Mouse (Mus musculus) frontal cortex, postnatal 36 days (tissue): ENCODE data around the gene Abcb10.
"Not testable (repeated sequence)": the region's sequence is repeated elsewhere in the genome, so short reads cannot be mapped to it uniquely, and the experiment has no call there.

Experiments
- DNase-seq, 2 experiments: peaks; one replicate each; pipeline ENCODE4 v3.0.0; 2022; ENCODE audit warnings: low spot score in 2 of 2

Abcb10 gene

DNA sequence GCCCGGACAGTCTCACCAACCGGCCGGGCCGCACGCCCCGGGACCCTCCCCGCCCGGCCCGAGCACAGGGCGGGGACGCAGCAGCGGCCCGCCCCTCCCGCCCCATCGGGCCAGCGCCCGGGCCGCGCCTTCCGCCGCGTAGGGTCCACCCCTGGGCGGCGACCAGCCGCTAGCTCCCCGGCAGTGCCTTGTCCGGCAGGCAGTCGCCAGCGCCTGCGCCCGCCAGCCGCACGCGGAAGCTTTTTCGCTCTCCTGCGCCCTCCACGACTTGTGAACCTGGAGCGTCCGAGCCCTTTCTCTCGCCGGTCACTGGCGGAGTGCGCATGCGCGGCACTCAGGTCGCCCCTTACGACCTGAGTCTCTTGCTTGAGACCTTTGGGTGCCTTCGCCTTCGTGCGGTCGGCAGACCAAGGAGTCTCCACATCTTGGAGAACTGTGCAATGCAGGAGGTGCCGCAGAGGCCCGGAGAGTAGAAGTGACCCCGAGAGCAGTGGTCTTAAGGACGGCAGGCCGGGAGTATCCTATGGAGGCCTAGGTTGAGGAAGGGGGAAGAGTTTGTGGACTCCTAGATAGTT, at the start of gene Abcb10:
Abcb10 (minus strand) TSS at position 297 of the 575 bp plus-strand sequence.
- peak; percentile 78 for DNase-seq

DNA sequence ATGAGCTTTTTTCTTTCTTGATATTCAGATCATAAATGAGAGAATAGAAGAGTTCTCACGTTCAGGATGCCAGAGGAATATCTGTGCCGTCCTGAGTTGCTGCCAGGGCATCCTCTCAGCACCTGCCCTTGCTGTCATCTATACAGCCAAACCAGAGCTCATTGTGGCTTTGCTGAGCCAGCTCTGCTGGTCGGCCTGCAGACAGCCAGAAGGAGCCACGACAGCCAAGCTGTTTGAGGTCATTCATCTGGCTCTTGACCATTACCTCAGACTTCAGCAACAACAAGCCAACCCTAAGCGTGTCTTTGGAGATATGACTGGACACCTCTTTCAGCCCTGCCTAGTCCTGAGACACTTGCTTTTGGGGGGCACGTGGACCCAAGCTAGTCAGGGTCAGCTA, 44.9 kb upstream of the Abcb10 start:
- no peak for DNase-seq

DNA sequence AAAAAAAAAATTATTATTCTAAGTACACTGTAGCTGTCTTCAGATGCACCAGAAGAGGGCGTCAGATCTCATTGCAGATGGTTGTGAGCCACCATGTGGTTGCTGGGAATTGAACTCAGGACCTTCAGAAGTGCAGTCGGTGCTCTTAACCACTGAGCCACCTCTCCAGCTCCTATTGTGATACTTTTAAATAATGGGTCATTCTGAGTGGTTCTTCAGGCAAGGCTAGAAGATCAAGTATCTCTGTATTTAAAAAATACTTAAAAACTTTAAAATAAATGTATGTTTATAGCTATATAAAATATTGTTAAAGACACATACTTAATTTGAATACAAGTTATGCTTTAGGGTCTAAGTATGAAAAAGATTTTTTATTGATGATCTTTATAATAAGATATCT, 43.3 kb upstream of the Abcb10 start:
- not testable (repeated sequence) for DNase-seq

GRCm38 (mm10) chr8:124021237-124022227, 38.6 kb upstream of the Abcb10 start, which contains the start of the genes Taf5l and Urb2:
Gene Taf5l (minus strand): TSS chr8:124021397.
Gene Urb2 (plus strand): TSS chr8:124021508.
- DNase-seq: peak; percentile 91 to 93

GRCm38 (mm10) chr8:124020439-124021236, 37.7 kb upstream of the Abcb10 start:
- peak; percentile 25 for DNase-seq

DNA sequence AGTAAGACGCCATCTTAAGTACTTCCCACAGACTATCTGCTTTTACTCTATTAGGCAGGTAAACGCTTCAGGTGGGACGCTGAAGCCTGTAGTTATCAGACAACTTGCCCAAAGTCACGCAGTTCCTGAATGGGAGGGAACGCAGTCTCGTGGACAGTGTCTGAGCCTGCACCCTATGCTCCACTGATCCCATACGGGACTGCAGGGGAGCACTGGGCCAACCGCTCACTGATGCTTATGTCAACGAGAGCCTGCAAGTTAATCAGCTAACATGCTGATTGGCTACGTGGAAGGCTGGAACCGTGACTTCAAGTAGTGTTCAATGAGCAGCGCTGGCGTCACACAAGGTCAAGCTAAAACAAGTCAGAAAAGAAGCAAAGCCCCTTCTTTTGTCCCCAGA, 36.9 kb upstream of the Abcb10 start:
- DNase-seq: no peak

DNA sequence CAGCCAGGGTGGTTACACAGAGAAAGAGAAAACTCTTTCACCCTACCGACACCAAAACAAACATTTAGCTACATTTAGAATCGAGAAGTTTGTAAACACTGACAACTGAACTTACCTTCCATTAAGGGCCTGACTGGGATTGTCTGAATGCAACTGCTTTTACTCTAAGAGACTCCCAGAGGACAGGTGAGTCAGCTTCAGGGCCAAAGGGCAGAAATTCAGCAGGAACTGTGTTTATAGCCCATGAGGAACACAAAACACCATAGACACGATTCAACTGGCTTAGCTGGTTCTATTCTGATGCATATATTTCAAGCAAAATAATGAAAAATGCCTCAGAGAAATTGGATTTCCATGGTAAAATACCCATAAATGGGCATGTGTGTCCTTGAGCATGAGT, 31.8 kb upstream of the Abcb10 start:
- no peak for DNase-seq

- not testable (repeated sequence) for DNase-seq
Observed at GRCm38 (mm10) chr8:124014299-124014698, 31.4 kb upstream of the Abcb10 start.

GRCm38 (mm10) chr8:124011989-124012586, 29.2 kb upstream of the Abcb10 start:
- DNase-seq: no peak

GRCm38 (mm10) chr8:124011580-124011979, 28.7 kb upstream of the Abcb10 start:
- no peak for DNase-seq

DNA sequence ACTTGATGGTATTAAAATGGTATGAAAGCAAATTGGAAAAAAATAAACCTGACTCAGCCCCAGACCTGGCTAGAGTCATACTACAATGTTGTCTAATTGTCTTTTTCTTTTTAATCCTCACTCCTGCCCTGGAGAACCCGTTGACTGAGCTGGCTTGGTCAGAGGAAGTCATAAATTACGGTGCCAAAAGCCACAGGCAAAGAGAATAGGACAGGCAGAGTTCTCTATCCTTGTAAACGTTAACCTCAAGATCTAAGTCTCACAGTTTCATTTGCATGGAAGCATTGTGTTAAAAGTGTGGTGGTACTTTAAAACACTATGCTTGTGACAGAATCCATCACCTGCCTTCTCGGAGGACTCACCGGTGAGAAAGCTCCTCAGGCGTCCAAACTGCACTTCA, 24.9 kb upstream of the Abcb10 start:
- no peak for DNase-seq

- no peak for DNase-seq
Observed at GRCm38 (mm10) chr8:124002546-124003108, 19.7 kb upstream of the Abcb10 start.

- no peak for DNase-seq
Observed at GRCm38 (mm10) chr8:123999568-123999967, 16.6 kb upstream of the Abcb10 start.

GRCm38 (mm10) chr8:123993997-123994396, 11.1 kb upstream of the Abcb10 start:
- DNase-seq: no peak

DNA sequence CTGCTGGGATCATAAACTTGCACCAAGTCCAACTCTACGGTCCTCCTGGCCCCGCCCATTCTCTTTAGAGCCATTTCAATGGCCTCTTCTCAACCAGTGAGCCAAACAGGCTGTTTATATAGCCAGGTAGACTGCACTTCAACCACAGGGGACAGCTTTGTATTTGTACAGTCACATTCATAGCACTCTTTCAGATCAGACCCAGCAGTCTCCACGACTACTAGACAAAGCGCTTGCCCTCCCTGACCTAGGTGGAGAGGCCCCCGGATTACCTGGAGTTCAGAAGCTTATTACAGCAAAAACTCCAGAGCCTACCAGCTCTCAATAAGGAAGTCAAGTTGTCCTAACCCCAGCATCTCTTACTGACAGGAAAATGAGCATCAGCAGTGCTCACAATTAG, 10.7 kb upstream of the Abcb10 start:
- no peak for DNase-seq

DNA sequence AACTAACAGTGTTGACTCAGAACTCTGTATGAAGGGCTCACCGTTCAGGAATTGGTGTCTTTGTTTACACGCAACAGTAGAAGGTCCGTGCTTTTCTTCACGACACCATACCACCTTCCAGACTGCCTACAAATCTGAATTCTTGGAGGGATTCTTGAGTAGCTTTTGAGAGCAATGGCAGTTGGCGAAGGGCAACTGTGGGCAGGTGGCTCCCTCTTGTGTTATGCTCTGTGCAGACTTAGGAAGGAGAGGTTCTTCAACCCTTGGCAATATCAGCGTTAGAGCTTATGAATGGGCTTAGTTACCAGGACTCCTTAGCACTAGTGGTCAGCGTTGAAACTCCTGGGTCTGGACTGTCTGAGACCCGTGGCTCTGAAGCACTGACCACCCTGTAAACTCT, 9.7 kb upstream of the Abcb10 start:
- DNase-seq: no peak

- no peak for DNase-seq
Observed at GRCm38 (mm10) chr8:123990277-123991049, 7.5 kb upstream of the Abcb10 start.

DNA sequence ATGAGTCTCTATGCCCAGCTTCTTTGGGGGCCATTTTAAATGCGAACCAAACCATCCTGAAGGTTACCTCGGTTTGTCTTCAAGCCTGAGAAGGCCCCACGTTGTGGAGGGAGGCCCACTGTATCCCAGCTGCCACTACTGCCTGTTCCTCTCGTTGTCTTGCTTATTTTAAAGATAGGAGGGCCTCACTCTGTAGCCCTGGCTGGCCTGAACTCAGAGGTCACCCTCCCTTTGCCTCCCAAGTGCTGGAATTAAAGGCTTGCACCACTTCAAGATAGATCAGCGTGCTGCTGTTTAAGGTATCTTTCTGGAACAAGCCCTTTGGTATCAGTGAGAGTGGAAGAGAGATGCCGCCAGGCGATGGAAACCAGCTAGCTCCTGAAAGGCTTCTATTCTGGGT, 6.2 kb upstream of the Abcb10 start:
- DNase-seq: no peak

DNA sequence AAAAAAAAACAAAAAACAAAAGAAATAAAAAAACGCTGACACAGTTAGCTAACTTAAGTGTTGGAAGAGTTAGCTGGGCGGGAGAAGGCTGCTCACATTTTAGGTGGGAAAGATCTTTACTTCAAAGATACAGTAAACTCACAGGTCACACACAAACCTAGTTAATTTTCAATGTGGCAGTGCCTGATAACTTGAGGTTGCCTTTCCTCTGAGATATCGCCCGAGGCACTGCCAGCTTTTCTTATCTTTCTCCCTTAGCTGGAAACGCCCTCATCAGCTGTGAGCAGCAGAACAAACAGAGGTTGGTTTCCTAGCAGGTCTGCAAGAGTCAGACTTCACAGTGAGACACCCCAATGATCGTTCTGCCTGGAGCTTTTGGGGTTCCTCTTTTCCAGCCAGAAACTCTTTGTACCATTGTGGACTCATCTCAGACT, 5.7 kb upstream of the Abcb10 start:
- no peak for DNase-seq

DNA sequence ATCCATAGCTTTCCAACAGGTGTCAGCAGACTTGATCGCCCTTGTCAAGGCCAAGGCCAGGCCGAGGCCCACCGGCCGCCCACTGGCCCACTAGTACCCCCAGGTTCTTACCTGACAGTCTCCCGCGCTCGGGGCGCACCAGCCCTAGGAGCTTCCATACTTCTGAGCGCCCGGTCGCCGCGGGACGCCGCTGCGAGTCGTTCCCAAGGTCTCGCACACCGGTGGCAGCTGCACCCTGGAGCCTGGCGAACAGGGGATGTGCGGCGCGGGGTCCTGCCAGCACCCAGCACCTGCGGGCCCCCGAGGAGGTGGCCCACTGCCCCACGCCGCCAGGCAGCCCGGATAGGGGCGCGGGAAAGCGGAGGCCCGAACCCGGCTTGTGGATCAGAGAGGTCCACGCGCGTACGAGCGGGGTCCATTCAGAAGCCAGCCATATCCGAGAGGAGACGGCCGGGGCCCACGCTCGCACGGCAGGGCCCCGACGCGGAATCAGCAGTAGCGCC, 580 bp downstream of the Abcb10 start:
- DNase-seq: peak in 1 of 2 experiments; percentile 14
